22 mouse cellular contexts compared by ENCODE assay signal in the genomic region with DNA sequence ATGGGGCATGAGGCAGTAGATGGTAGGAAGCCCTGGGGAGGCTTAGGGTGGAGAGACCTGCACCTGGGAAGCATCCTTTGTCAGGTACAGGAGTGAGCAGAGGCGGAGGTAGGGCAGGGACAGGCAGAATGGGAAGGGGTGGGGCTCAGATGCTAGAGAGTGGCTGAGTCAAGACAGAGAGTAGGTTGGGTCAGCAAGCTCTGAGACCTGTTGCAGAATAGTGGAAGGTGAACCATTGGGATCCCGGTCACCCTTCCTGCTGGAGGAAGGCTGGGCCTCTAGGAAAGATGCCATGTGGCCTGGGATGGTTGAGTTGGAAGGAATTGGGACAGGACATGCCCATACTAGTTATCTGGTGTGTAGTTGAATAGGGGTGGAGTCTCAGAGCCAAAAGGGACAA. TPM values are rescaled to one million over a fixed set of nuclear protein-coding genes. Genes with fewer than 3 reads are reported as not detected.
DNase-seq lines count a peak whose midpoint lies in the region; ATAC-seq lines count a peak whose summit lies in the region.
"Had no signal": no experiment of that assay in that cellular context is flagged by ENCODE, and none has a peak within 500 bp of the region (broad histone marks: within the 10 kb centered on the region; RNA-seq: fewer than 3 reads in every experiment).

No protein-coding gene starts in this region.

- no peak overlapping the region for H3K9ac ChIP-seq in midbrain, embryonic 11.5 days (ENCODE audit: low read length)
- H3K9ac ChIP-seq in midbrain, embryonic 15.5 days = no peak overlapping the region
- H3K9ac ChIP-seq: embryonic facial prominence, embryonic 13.5 days; heart, embryonic 13.5 days; hindbrain, embryonic 15.5 days had no signal

- no peak overlapping the region for H3K4me2 ChIP-seq in midbrain, embryonic 11.5 days
- no peak overlapping the region for H3K4me2 ChIP-seq in midbrain, embryonic 15.5 days
- H3K4me2 ChIP-seq: embryonic facial prominence, embryonic 13.5 days; heart, embryonic 13.5 days; hindbrain, embryonic 15.5 days had no signal

- no peaks in the 10 kb centered on the region for H3K9me3 ChIP-seq in midbrain, embryonic 11.5 days (ENCODE audit: control insufficient read depth, low read length)
- no peaks in the 10 kb centered on the region for H3K9me3 ChIP-seq in midbrain, embryonic 15.5 days
- H3K9me3 ChIP-seq: embryonic facial prominence, embryonic 13.5 days; forebrain, embryonic 10.5 days; heart, embryonic 13.5 days; hindbrain, embryonic 15.5 days had no signal

- no peaks in the 10 kb centered on the region for H3K4me1 ChIP-seq in midbrain, embryonic 11.5 days (ENCODE audit: control insufficient read depth, insufficient read depth, low read length)
- no peaks in the 10 kb centered on the region for H3K4me1 ChIP-seq in midbrain, embryonic 15.5 days

- H3K4me3 ChIP-seq in midbrain, embryonic 11.5 days (ENCODE audit: low read depth, low read length) = no peak overlapping the region
- H3K4me3 ChIP-seq in midbrain, embryonic 15.5 days = no peak overlapping the region
- H3K4me3 ChIP-seq: embryonic facial prominence, embryonic 13.5 days; forebrain, embryonic 10.5 days; gastrocnemius, adult 2 months; heart, embryonic 13.5 days; hindbrain, embryonic 15.5 days had no signal

- no peak for ATAC-seq in midbrain, embryonic 11.5 days (ENCODE audit: low FRiP score)
- ATAC-seq in midbrain, embryonic 15.5 days (replicated peaks) = no peak
- ATAC-seq in erythroid progenitor cell, adult 5-6 weeks (replicated peaks; ENCODE audit: low FRiP score, poor library complexity, severe bottlenecking) = no peak
- ATAC-seq: forebrain, embryonic 14.5 days had no signal

- H3K27me3 ChIP-seq in midbrain, embryonic 11.5 days (ENCODE audit: control insufficient read depth, insufficient read depth, low read length) = no peaks in the 10 kb centered on the region
- H3K27me3 ChIP-seq in midbrain, embryonic 15.5 days (replicated peaks) = no peaks in the 10 kb centered on the region
- H3K27me3 ChIP-seq: CH12.LX; embryonic facial prominence, embryonic 13.5 days; heart, embryonic 13.5 days; hindbrain, embryonic 15.5 days had no signal

- 98% methylated on average over 2 of the region's 2 CpGs for WGBS in midbrain, embryonic 11.5 days
- WGBS in midbrain, embryonic 15.5 days = 94% methylated on average over 2 of the region's 2 CpGs

- peaks cover 2% of the 10 kb centered on the region for H3K36me3 ChIP-seq in midbrain, embryonic 11.5 days (ENCODE audit: control insufficient read depth, insufficient read depth, low read length)
- peaks cover 8% of the 10 kb centered on the region; the same call in 1 of the 2 replicates for H3K36me3 ChIP-seq in midbrain, embryonic 15.5 days (replicated peaks)

- DNase-seq in midbrain, embryonic 11.5 days (ENCODE audit: low spot score, missing footprints) = peak; percentile 12
- peak; percentile 17 for DNase-seq in Muller cell, postnatal 12 days (ENCODE audit: inconsistent ontology term)
- DNase-seq in gonadal fat pad, adult 2 months (ENCODE audit: low read depth) = peak; percentile 49
- no peak for DNase-seq in urinary bladder, adult 18-20 months (ENCODE audit: low spot score in 2 of 2)
- DNase-seq in right cerebral cortex, adult 2 months (ENCODE audit: low spot score in 2 of 2) = no peak
- DNase-seq: adrenal gland, postnatal 14 days; cerebellum, adult 11-12 months; cerebellum, adult 9-10 months; cerebellum, postnatal 25 days; gastrocnemius, adult 2 months; gastrocnemius, postnatal 25 days; heart, adult 11 months; heart, postnatal 36 days had no signal

- no peak overlapping the region for H3K27ac ChIP-seq in midbrain, embryonic 11.5 days (ENCODE audit: low read depth, low read length)
- no peak overlapping the region for H3K27ac ChIP-seq in midbrain, embryonic 15.5 days
- H3K27ac ChIP-seq: embryonic facial prominence, embryonic 13.5 days; forebrain, embryonic 10.5 days; gastrocnemius, adult 2 months; heart, embryonic 13.5 days; hindbrain, embryonic 15.5 days had no signal

RNA-seq across cellular contexts. Expression of a gene that starts 24.9 kb away (rescaled TPM):
- polyA plus RNA-seq in midbrain, embryonic 11.5 days (2014; fragmentation: Nextera tagmentation; extraction: Ambion mirVana) = 34.7 and 35.9 TPM in 2 replicates
- 104 and 107 TPM in 2 replicates for polyA plus RNA-seq in midbrain, embryonic 15.5 days (2015; fragmentation: Nextera tagmentation; extraction: Ambion mirVana)
- polyA plus RNA-seq in gonadal fat pad, adult 2 months (2012; rRNA removed) = 71.7 and 86.3 TPM in 2 replicates
- 15.9 and 26.0 TPM in 2 replicates for total RNA-seq in erythroid progenitor cell, adult 5-6 weeks (2015; ENCODE audit: low replicate concordance)
- total RNA-seq in erythroid progenitor cell, adult 5-6 weeks (2017; ENCODE audit: low replicate concordance) = 3.3 and 9.4 TPM in 2 replicates

RNA-seq across cellular contexts. Expression of a gene that starts 25.9 kb away (rescaled TPM):
- polyA plus RNA-seq in midbrain, embryonic 11.5 days (2014; fragmentation: Nextera tagmentation; extraction: Ambion mirVana) = 11.2 and 14.0 TPM in 2 replicates
- 40.3 and 43.2 TPM in 2 replicates for polyA plus RNA-seq in midbrain, embryonic 15.5 days (2015; fragmentation: Nextera tagmentation; extraction: Ambion mirVana)
- polyA plus RNA-seq in gonadal fat pad, adult 2 months (2012; rRNA removed) = 35.4 and 39.8 TPM in 2 replicates
- total RNA-seq in erythroid progenitor cell, adult 5-6 weeks (2015; ENCODE audit: low replicate concordance) = 0.36 and 0.42 TPM in 2 replicates
- 0.39 and 1.1 TPM in 2 replicates for total RNA-seq in erythroid progenitor cell, adult 5-6 weeks (2017; ENCODE audit: low replicate concordance)

RNA-seq across cellular contexts. Expression of a gene that starts 45.0 kb away (rescaled TPM):
- polyA plus RNA-seq in midbrain, embryonic 11.5 days (2014; fragmentation: Nextera tagmentation; extraction: Ambion mirVana) = 0.48 and 1.6 TPM in 2 replicates
- 1.3 and 4.1 TPM in 2 replicates for polyA plus RNA-seq in midbrain, embryonic 15.5 days (2015; fragmentation: Nextera tagmentation; extraction: Ambion mirVana)
- polyA plus RNA-seq in gonadal fat pad, adult 2 months (2012; rRNA removed) = 0.30 TPM in 1 of 2 replicates, not detected in the other
- not detected in 2 replicates for total RNA-seq in erythroid progenitor cell, adult 5-6 weeks (2015; ENCODE audit: low replicate concordance)
- total RNA-seq in erythroid progenitor cell, adult 5-6 weeks (2017; ENCODE audit: low replicate concordance) = not detected in 2 replicates
- total RNA-seq: adrenal gland, postnatal 14 days; CH12.LX; gastrocnemius, adult 2 months; gastrocnemius, postnatal 25 days; heart, postnatal 36 days had no signal
- polyA plus RNA-seq: forebrain, embryonic 10.5 days; heart, embryonic 13.5 days; heart, postnatal 0 days had no signal

Comparison
In these comparisons a context has a peak if more than half of its experiments do, and no peak if none do; other contexts are left out.
1. DNase-seq: peak in midbrain, embryonic 11.5 days (single experiment), Muller cell, postnatal 12 days (single experiment) and gonadal fat pad, adult 2 months (single experiment); none in urinary bladder, adult 18-20 months (0 of 2) and right cerebral cortex, adult 2 months (0 of 2).